Mouse (Mus musculus) ES-E14 (cell line): ENCODE measurements around the gene Efnb1. TPM values are rescaled to one million over a fixed set of nuclear protein-coding genes. Genes with fewer than 3 reads are reported as not detected.
"Not testable (repeated sequence)": the region's sequence is repeated elsewhere in the genome, so short reads cannot be mapped to it uniquely, and the experiment has no call there.

Experiments
- DNase-seq: peaks from one replicate; pipeline ENCODE4 v3.0.0-alpha.2; 2013; ENCODE audit warnings: low read depth, low spot score
- H3K27ac ChIP-seq: 2 replicates; pipeline ENCODE4 v1.5.1; 2012; ENCODE audit warnings: low read depth, mild to moderate bottlenecking, low read length, moderate library complexity, mixed read lengths; ENCODE audit not compliant: poor library complexity, insufficient read depth, severe bottlenecking
- H3K36me3 ChIP-seq: 2 replicates; pipeline ENCODE4 v1.6.1; 2012; ENCODE audit warnings: mild to moderate bottlenecking, low read length, moderate library complexity, mixed read lengths; ENCODE audit not compliant: control insufficient read depth, poor library complexity, insufficient read depth, severe bottlenecking
- H3K4me1 ChIP-seq, 2 experiments: fragments of 150-350 bp in 1 of 2; sonication (generic) in 1 of 2; 2 replicates each; pipeline ENCODE4 v1.6.1; 2012; ENCODE audit warnings: low read length in 2 of 2, mild to moderate bottlenecking in 1 of 2, mixed read lengths in 1 of 2; ENCODE audit not compliant: control insufficient read depth in 2 of 2, insufficient read depth in 2 of 2, poor library complexity in 1 of 2
- H3K4me3 ChIP-seq, 2 experiments: fragments of 150-350 bp in 1 of 2; sonication (generic) in 1 of 2; 2 replicates each; pipeline ENCODE4 v1.5.1; 2012; ENCODE audit warnings: low read length in 2 of 2, low read depth in 1 of 2, mild to moderate bottlenecking in 1 of 2, mixed read lengths in 1 of 2; ENCODE audit not compliant: insufficient read depth in 1 of 2, poor library complexity in 1 of 2, severe bottlenecking in 1 of 2
- H3K9ac ChIP-seq: 2 replicates; pipeline ENCODE4 v1.6.1; 2012; ENCODE audit warnings: low read depth, mild to moderate bottlenecking, low read length, mixed read lengths; ENCODE audit not compliant: poor library complexity, insufficient read depth, severe bottlenecking
- H3K9me3 ChIP-seq: fragments of 150-350 bp; sonication (generic); 2 replicates; pipeline ENCODE4 v1.6.1; 2012; ENCODE audit warnings: low read depth, mild to moderate bottlenecking, low read length; ENCODE audit not compliant: control insufficient read depth, insufficient read depth
- CHD2 ChIP-seq: IDR thresholded peaks from 2 replicates; pipeline ENCODE4 v1.6.1; 2014; ENCODE audit warnings: mild to moderate bottlenecking, low read depth, low read length, inconsistent platforms
- HCFC1 ChIP-seq: IDR thresholded peaks from 2 replicates; pipeline ENCODE4 v1.6.1; 2012; ENCODE audit warnings: low read length, inconsistent platforms, borderline replicate concordance; ENCODE audit not compliant: insufficient read depth
- MAFK ChIP-seq: IDR thresholded peaks from 2 replicates; pipeline ENCODE4 v1.6.1; 2014; ENCODE audit warnings: mild to moderate bottlenecking, low read depth, low read length, inconsistent platforms; ENCODE audit not compliant: insufficient read depth
- ZC3H11A ChIP-seq: IDR thresholded peaks from 2 replicates; pipeline ENCODE4 v1.6.1; 2012; ENCODE audit warnings: low read depth, mild to moderate bottlenecking, inconsistent platforms, low read length, borderline replicate concordance
- ZNF384 ChIP-seq: IDR thresholded peaks from 2 replicates; pipeline ENCODE4 v1.6.1; 2012; ENCODE audit warnings: low read depth, low read length, inconsistent platforms
- in situ Hi-C, 2 experiments: fragments of 600-800 bp; cut with MboI; formaldehyde crosslinking; loops; one replicate each; pipeline ENCODE4 v1.15.1; 2025; ENCODE audit warnings: low sequenced_read_pairs in 2 of 2, inconsistent platforms in 1 of 2; ENCODE audit not compliant: unreplicated experiment in 2 of 2
- total RNA-seq: library from RNA; depleted of rRNA; stranded (reverse); fragments of 300-350 nt; gene quantifications from 2 replicates; pipeline ENCODE4 v1.2.3, GENCODE M21; 2012; rRNA removed

Gene Efnb1
- 9.6 and 16.1 TPM in 2 replicates for total RNA-seq

GRCm38 (mm10) chrX:99135523-99136258 lies at the start of gene Efnb1:
Efnb1 (plus strand) TSS chrX:99136130.
- Histone ChIP-seq H3K4me3 (peak within 1 kb of the TSS; percentile 53 to 73), H3K4me1 (no peaks in the 10 kb centered on the region), H3K9me3 (no peaks in the 10 kb centered on the region), H3K27ac (no peak within 1 kb of the TSS), H3K36me3 (no peaks in the 10 kb centered on the region), H3K9ac (peak within 1 kb of the TSS; percentile 27)
- in situ Hi-C loops: loop anchor here (5.0 to 25.0 kb wide), 4 partner anchors 389 to 527 kb away; no protein-coding TSS in a partner anchor
- no peak for TF ChIP-seq ZC3H11A
- no peak for TF ChIP-seq MAFK
- no peak for TF ChIP-seq HCFC1
- TF ChIP-seq ZNF384: no peak
- TF ChIP-seq CHD2: no peak
- DNase-seq: peak; percentile 71

DNA sequence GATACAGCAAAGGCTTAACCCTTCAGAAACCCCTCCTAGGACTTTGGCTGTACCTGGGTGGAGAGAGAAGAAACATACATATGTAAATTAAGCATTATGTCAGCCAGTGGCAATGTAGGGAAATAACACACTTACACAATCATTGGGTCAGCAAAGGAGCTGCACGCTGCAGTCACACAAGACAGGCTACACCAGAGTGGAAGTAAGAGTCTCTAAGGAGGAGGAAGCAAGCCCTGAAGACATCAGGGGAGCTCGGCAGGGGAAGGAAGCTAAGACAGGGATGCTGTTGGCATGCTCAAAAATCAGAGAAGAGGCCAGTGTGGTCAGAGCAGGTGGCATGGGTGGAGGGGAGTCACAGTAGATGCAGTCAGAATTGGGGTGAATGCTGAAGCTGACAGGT lies 43.2 kb upstream of the Efnb1 start:
- DNase-seq: no peak
- Histone ChIP-seq H3K9ac (no peak overlapping the region), H3K9me3 (no peaks in the 10 kb centered on the region), H3K27ac (no peak overlapping the region), H3K4me3 (no peak overlapping the region), H3K4me1 (no peaks in the 10 kb centered on the region), H3K36me3 (no peaks in the 10 kb centered on the region)
- TF ChIP-seq ZC3H11A (no peak), MAFK (no peak), ZNF384 (no peak), HCFC1 (no peak), CHD2 (no peak)
- in situ Hi-C loops: no loop called here

DNA sequence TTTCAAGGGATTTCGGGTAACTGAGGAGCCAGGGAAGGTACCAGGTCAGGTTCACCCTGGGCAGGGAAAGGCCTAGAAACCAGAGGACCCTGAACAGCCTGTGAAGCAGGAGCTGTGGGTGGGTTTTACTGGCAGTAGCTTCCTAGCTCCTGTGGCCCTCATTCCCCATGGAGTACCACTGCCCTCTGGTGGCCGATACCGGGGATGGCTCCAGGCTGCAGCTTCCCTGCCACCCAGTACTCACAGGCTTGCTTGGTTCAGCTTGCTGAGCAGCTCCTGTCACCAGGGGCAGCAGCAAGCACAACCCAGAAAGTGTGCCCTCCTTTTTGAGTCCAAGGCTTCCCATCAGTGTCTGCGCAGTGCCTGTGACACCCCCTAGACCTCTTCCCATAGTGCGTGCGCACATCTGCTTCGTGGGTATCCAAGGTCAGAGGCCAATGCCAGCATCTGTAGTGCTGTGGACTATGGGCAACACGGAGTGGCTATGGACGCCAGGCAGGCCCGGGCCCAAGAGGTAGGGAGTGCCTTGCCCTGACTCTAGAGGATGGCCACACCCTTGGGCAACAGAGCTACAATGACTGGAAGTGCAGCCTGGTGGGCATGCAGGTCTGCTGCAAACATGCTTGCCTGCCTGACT lies 24.7 kb upstream of the Efnb1 start:
- not testable (repeated sequence) for H3K9me3 ChIP-seq, DNase-seq, H3K4me3 ChIP-seq, H3K27ac ChIP-seq, H3K9ac ChIP-seq, H3K4me1 ChIP-seq, H3K36me3 ChIP-seq
- in situ Hi-C loops: loop anchor here in 1 of 2 experiments (10.0 to 25.0 kb wide), 2 partner anchors 56 to 399 kb away; no protein-coding TSS in a partner anchor

DNA sequence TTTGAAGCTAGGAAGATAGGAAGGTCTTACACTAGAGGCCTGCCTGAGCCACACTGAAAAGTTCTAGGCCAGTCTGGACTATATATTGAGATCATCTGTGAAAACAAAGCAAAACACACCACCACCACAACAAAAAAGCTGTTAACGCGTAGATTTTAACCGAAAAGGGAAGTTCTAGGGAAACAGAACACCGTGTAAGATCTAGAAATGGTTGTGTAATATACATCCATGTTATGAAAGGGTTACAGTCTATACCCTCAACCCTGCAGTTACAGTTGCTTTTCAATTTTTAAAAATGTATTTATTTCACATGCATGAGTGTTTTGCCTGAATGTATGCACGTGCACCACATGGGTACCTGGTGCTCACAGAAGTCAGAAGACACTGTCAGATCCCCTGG lies 16.4 kb upstream of the Efnb1 start:
- no peak overlapping the region for H3K4me3 ChIP-seq
- TF ChIP-seq ZC3H11A: no peak
- no peak for TF ChIP-seq CHD2
- TF ChIP-seq ZNF384: no peak
- no peak for TF ChIP-seq MAFK
- TF ChIP-seq HCFC1: no peak
- H3K27ac ChIP-seq: no peak overlapping the region
- H3K36me3 ChIP-seq: no peaks in the 10 kb centered on the region
- DNase-seq: no peak
- no peaks in the 10 kb centered on the region for H3K4me1 ChIP-seq
- in situ Hi-C loops: loop anchor here in 1 of 2 experiments (10.0 to 25.0 kb wide), 2 partner anchors 65 to 407 kb away; no protein-coding TSS in a partner anchor
- no peak overlapping the region for H3K9ac ChIP-seq
- H3K9me3 ChIP-seq: no peaks in the 10 kb centered on the region
